Mouse (Mus musculus): ENCODE data around the gene Pygo2. TPM values are rescaled to one million over a fixed set of nuclear protein-coding genes. Genes with fewer than 3 reads are reported as not detected.

Pygo2 gene
- polyA plus RNA-seq, 2 experiments, result 58.3 to 83.4 TPM

DNA sequence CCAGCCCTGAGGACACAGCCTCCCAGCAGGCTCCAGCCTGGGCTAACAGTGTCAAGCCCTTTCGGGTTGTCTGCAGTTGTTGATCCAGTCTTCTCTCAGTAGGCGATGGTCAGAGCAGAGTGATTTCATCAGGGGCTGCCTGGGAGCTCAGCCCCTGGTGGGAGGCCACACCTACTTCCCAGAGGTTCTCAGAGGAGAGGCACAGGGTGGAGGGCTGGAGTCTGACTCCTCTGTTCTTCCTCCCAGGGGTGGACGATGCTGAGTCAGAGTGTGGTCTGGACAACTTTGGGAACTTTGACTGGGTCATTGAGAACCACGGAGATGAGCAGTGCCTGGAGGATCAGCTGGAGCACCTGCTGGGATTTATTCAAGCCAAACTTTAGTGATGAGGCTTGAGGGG is 38.3 kb downstream of the Pygo2 start:
- no peak overlapping the region for H3K4me2 ChIP-seq (replicated peaks; ENCODE audit: low read depth, low read length, severe bottlenecking)
- H3K9me3 ChIP-seq (ENCODE audit: control insufficient read depth, low read length), result no peaks in the 10 kb centered on the region
- no peak for TF ChIP-seq POLR2A (IDR thresholded peaks at IDR 0.05; ENCODE audit: borderline replicate concordance, extremely low read depth, insufficient read depth, insufficient read length)
- no peaks in the 10 kb centered on the region for H3K4me1 ChIP-seq (ENCODE audit: control insufficient read depth, insufficient read depth, low read length)
- no peak overlapping the region for H3K4me3 ChIP-seq (replicated peaks; ENCODE audit: low read length)
- 61% methylated on average over 4 of the region's 4 CpGs for WGBS
- no peaks in the 10 kb centered on the region for H3K27me3 ChIP-seq (ENCODE audit: control insufficient read depth, insufficient read depth, low read length)
- H3K9ac ChIP-seq (ENCODE audit: low read depth, low read length, severe bottlenecking), result no peak overlapping the region
- H3K36me3 ChIP-seq (ENCODE audit: control insufficient read depth, insufficient read depth, low read length), result peaks cover 20% of the 10 kb centered on the region
- no peak for DNase-seq (ENCODE audit: low spot score)
- no peak overlapping the region for H3K27ac ChIP-seq (replicated peaks; ENCODE audit: low read depth, low read length)
- ATAC-seq (ENCODE audit: low FRiP score, low read depth), result no peak

- no peaks in the 10 kb centered on the region for H3K9me3 ChIP-seq (ENCODE audit: control insufficient read depth, low read length)
- H3K36me3 ChIP-seq (ENCODE audit: control insufficient read depth, insufficient read depth, low read length), result peaks cover 20% of the 10 kb centered on the region
- no peaks in the 10 kb centered on the region for H3K27me3 ChIP-seq (ENCODE audit: control insufficient read depth, insufficient read depth, low read length)
- DNase-seq (ENCODE audit: low spot score), result no peak
- H3K4me1 ChIP-seq (ENCODE audit: control insufficient read depth, insufficient read depth, low read length), result no peaks in the 10 kb centered on the region
- no peak for TF ChIP-seq POLR2A (IDR thresholded peaks at IDR 0.05; ENCODE audit: borderline replicate concordance, extremely low read depth, insufficient read depth, insufficient read length)
- ATAC-seq (ENCODE audit: low FRiP score, low read depth), result no peak
- WGBS, result 77% methylated on average over 7 of the region's 7 CpGs
- no peak overlapping the region for H3K4me2 ChIP-seq (replicated peaks; ENCODE audit: low read depth, low read length, severe bottlenecking)
- H3K27ac ChIP-seq (replicated peaks; ENCODE audit: low read depth, low read length), result no peak overlapping the region
- no peak overlapping the region for H3K4me3 ChIP-seq (replicated peaks; ENCODE audit: low read length)
- no peak overlapping the region for H3K9ac ChIP-seq (ENCODE audit: low read depth, low read length, severe bottlenecking)
Observed at GRCm38 (mm10) chr3:89472280-89472679, 42.3 kb downstream of the Pygo2 start.

DNA sequence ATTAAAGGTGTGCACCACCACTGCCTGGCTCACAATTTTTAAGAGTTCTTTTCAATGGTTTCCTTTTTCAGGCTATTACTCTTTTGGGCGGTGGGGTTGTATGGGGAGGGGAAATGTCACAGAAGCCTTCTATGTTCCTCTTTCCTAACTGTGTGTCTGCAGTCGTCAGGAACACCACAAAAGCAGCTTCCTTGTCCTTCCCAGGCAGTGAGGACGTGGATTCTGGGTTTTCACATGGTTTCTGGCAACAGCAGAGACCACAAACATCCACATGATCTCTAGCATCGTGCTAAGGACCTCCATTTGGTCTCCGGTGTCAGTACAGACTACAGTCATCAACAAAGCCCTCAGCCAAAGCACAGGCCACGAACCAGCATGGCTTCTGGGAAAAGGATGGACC is 43.8 kb downstream of the Pygo2 start:
- Histone ChIP-seq H3K4me3 (replicated peaks; ENCODE audit: low read length) (no peak overlapping the region), H3K9me3 (ENCODE audit: control insufficient read depth, low read length) (no peaks in the 10 kb centered on the region), H3K9ac (ENCODE audit: low read depth, low read length, severe bottlenecking) (no peak overlapping the region), H3K4me2 (replicated peaks; ENCODE audit: low read depth, low read length, severe bottlenecking) (no peak overlapping the region), H3K4me1 (ENCODE audit: control insufficient read depth, insufficient read depth, low read length) (no peaks in the 10 kb centered on the region), H3K27ac (replicated peaks; ENCODE audit: low read depth, low read length) (no peak overlapping the region), H3K27me3 (ENCODE audit: control insufficient read depth, insufficient read depth, low read length) (no peaks in the 10 kb centered on the region), H3K36me3 (ENCODE audit: control insufficient read depth, insufficient read depth, low read length) (peaks cover 9% of the 10 kb centered on the region; the same call in 1 of the 2 replicates)
- WGBS, result 70% methylated on average over 6 of the region's 6 CpGs
- TF ChIP-seq POLR2A (IDR thresholded peaks at IDR 0.05; ENCODE audit: borderline replicate concordance, extremely low read depth, insufficient read depth, insufficient read length), result no peak
- ATAC-seq (ENCODE audit: low FRiP score, low read depth), result no peak
- no peak for DNase-seq (ENCODE audit: low spot score)

- Histone ChIP-seq H3K4me3 (replicated peaks; ENCODE audit: low read length) (no peak overlapping the region), H3K4me1 (ENCODE audit: control insufficient read depth, insufficient read depth, low read length) (no peaks in the 10 kb centered on the region), H3K9ac (ENCODE audit: low read depth, low read length, severe bottlenecking) (no peak overlapping the region), H3K36me3 (ENCODE audit: control insufficient read depth, insufficient read depth, low read length) (no peaks in the 10 kb centered on the region), H3K9me3 (ENCODE audit: control insufficient read depth, low read length) (no peaks in the 10 kb centered on the region), H3K4me2 (replicated peaks; ENCODE audit: low read depth, low read length, severe bottlenecking) (no peak overlapping the region), H3K27me3 (ENCODE audit: control insufficient read depth, insufficient read depth, low read length) (no peaks in the 10 kb centered on the region), H3K27ac (replicated peaks; ENCODE audit: low read depth, low read length) (no peak overlapping the region)
- WGBS, result 83% methylated on average over 6 of the region's 6 CpGs
- DNase-seq (ENCODE audit: low spot score) (no peak), ATAC-seq (ENCODE audit: low FRiP score, low read depth) (no peak)
- TF ChIP-seq POLR2A (IDR thresholded peaks at IDR 0.05; ENCODE audit: borderline replicate concordance, extremely low read depth, insufficient read depth, insufficient read length), result no peak
Observed at GRCm38 (mm10) chr3:89479055-89479454, 49.0 kb downstream of the Pygo2 start.

GRCm38 (mm10) chr3:89481488-89481887 is 51.5 kb downstream of the Pygo2 start:
- H3K27ac ChIP-seq (replicated peaks; ENCODE audit: low read depth, low read length), result no peak overlapping the region
- H3K27me3 ChIP-seq (ENCODE audit: control insufficient read depth, insufficient read depth, low read length), result no peaks in the 10 kb centered on the region
- H3K4me3 ChIP-seq (replicated peaks; ENCODE audit: low read length), result no peak overlapping the region
- TF ChIP-seq POLR2A (IDR thresholded peaks at IDR 0.05; ENCODE audit: borderline replicate concordance, extremely low read depth, insufficient read depth, insufficient read length), result no peak
- ATAC-seq (ENCODE audit: low FRiP score, low read depth), result no peak
- WGBS, result 37% methylated on average over 2 of the region's 2 CpGs
- no peaks in the 10 kb centered on the region for H3K9me3 ChIP-seq (ENCODE audit: control insufficient read depth, low read length)
- H3K9ac ChIP-seq (ENCODE audit: low read depth, low read length, severe bottlenecking), result no peak overlapping the region
- no peaks in the 10 kb centered on the region for H3K36me3 ChIP-seq (ENCODE audit: control insufficient read depth, insufficient read depth, low read length)
- H3K4me2 ChIP-seq (replicated peaks; ENCODE audit: low read depth, low read length, severe bottlenecking), result no peak overlapping the region
- no peak for DNase-seq (ENCODE audit: low spot score)
- H3K4me1 ChIP-seq (ENCODE audit: control insufficient read depth, insufficient read depth, low read length), result no peaks in the 10 kb centered on the region

- H3K9ac ChIP-seq (ENCODE audit: low read depth, low read length, severe bottlenecking), result no peak overlapping the region
- 91% methylated on average over 5 of the region's 5 CpGs for WGBS
- no peaks in the 10 kb centered on the region for H3K36me3 ChIP-seq (ENCODE audit: control insufficient read depth, insufficient read depth, low read length)
- TF ChIP-seq POLR2A (IDR thresholded peaks at IDR 0.05; ENCODE audit: borderline replicate concordance, extremely low read depth, insufficient read depth, insufficient read length), result no peak
- H3K4me1 ChIP-seq (ENCODE audit: control insufficient read depth, insufficient read depth, low read length), result no peaks in the 10 kb centered on the region
- H3K27me3 ChIP-seq (ENCODE audit: control insufficient read depth, insufficient read depth, low read length), result no peaks in the 10 kb centered on the region
- DNase-seq (ENCODE audit: low spot score) (no peak), ATAC-seq (ENCODE audit: low FRiP score, low read depth) (no peak)
- no peaks in the 10 kb centered on the region for H3K9me3 ChIP-seq (ENCODE audit: control insufficient read depth, low read length)
- H3K27ac ChIP-seq (replicated peaks; ENCODE audit: low read depth, low read length), result no peak overlapping the region
- no peak overlapping the region for H3K4me3 ChIP-seq (replicated peaks; ENCODE audit: low read length)
- H3K4me2 ChIP-seq (replicated peaks; ENCODE audit: low read depth, low read length, severe bottlenecking), result no peak overlapping the region
Observed at GRCm38 (mm10) chr3:89482249-89482648, 52.2 kb downstream of the Pygo2 start.

Other genes starting within 250 kb of the Pygo2 start
- gene Fam189b, start 247.1 kb upstream of the Pygo2 start, polyA plus RNA-seq (2012; rRNA removed), result 95.5 and 124 TPM in 2 replicates
- gene Fam189b, start 247.1 kb upstream of the Pygo2 start, polyA plus RNA-seq (2014; fragmentation: Nextera tagmentation; extraction: Ambion mirVana), result 34.5 and 34.8 TPM in 2 replicates
- gene Gba, start 227.3 kb upstream of the Pygo2 start, polyA plus RNA-seq (2012; rRNA removed), result 51.2 and 68.0 TPM in 2 replicates
- 48.1 and 53.3 TPM in 2 replicates for gene Gba, start 227.3 kb upstream of the Pygo2 start, polyA plus RNA-seq (2014; fragmentation: Nextera tagmentation; extraction: Ambion mirVana)
- gene Thbs3, start 215.0 kb upstream of the Pygo2 start, polyA plus RNA-seq (2012; rRNA removed), result 229 and 244 TPM in 2 replicates
- gene Thbs3, start 215.0 kb upstream of the Pygo2 start, polyA plus RNA-seq (2014; fragmentation: Nextera tagmentation; extraction: Ambion mirVana), result 78.9 and 83.0 TPM in 2 replicates
- gene Mtx1, start 203.1 kb upstream of the Pygo2 start, polyA plus RNA-seq (2012; rRNA removed), result 196 and 211 TPM in 2 replicates
- gene Mtx1, start 203.1 kb upstream of the Pygo2 start, polyA plus RNA-seq (2014; fragmentation: Nextera tagmentation; extraction: Ambion mirVana), result 159 and 163 TPM in 2 replicates
- 5.6 and 7.0 TPM in 2 replicates for gene Muc1, start 201.2 kb upstream of the Pygo2 start, polyA plus RNA-seq (2012; rRNA removed)
- gene Muc1, start 201.2 kb upstream of the Pygo2 start, polyA plus RNA-seq (2014; fragmentation: Nextera tagmentation; extraction: Ambion mirVana), result 0.55 and 1.1 TPM in 2 replicates
- gene Krtcap2, start 184.2 kb upstream of the Pygo2 start, polyA plus RNA-seq (2012; rRNA removed), result 121 and 153 TPM in 2 replicates
- gene Krtcap2, start 184.2 kb upstream of the Pygo2 start, polyA plus RNA-seq (2014; fragmentation: Nextera tagmentation; extraction: Ambion mirVana), result 352 and 353 TPM in 2 replicates
- gene Trim46, start 183.9 kb upstream of the Pygo2 start, polyA plus RNA-seq (2012; rRNA removed), result 19.0 and 25.4 TPM in 2 replicates
- 3.9 and 4.7 TPM in 2 replicates for gene Trim46, start 183.9 kb upstream of the Pygo2 start, polyA plus RNA-seq (2014; fragmentation: Nextera tagmentation; extraction: Ambion mirVana)
- gene Dpm3, start 170.9 kb upstream of the Pygo2 start, polyA plus RNA-seq (2012; rRNA removed), result 313 and 432 TPM in 2 replicates
- gene Dpm3, start 170.9 kb upstream of the Pygo2 start, polyA plus RNA-seq (2014; fragmentation: Nextera tagmentation; extraction: Ambion mirVana), result 165 and 173 TPM in 2 replicates
- gene Slc50a1, start 159.6 kb upstream of the Pygo2 start, polyA plus RNA-seq (2012; rRNA removed), result 150 and 198 TPM in 2 replicates
- gene Slc50a1, start 159.6 kb upstream of the Pygo2 start, polyA plus RNA-seq (2014; fragmentation: Nextera tagmentation; extraction: Ambion mirVana), result 90.8 and 95.6 TPM in 2 replicates
- gene Efna1, start 149.1 kb upstream of the Pygo2 start, polyA plus RNA-seq (2012; rRNA removed), result 51.7 and 52.2 TPM in 2 replicates
- 42.2 and 48.1 TPM in 2 replicates for gene Efna1, start 149.1 kb upstream of the Pygo2 start, polyA plus RNA-seq (2014; fragmentation: Nextera tagmentation; extraction: Ambion mirVana)
- 38.1 and 48.5 TPM in 2 replicates for gene Efna3, start 107.2 kb upstream of the Pygo2 start, polyA plus RNA-seq (2012; rRNA removed)
- gene Efna3, start 107.2 kb upstream of the Pygo2 start, polyA plus RNA-seq (2014; fragmentation: Nextera tagmentation; extraction: Ambion mirVana), result 32.1 and 34.4 TPM in 2 replicates
- gene Efna4, start 92.2 kb upstream of the Pygo2 start, polyA plus RNA-seq (2012; rRNA removed), result 56.5 and 67.1 TPM in 2 replicates
- 32.0 and 34.2 TPM in 2 replicates for gene Efna4, start 92.2 kb upstream of the Pygo2 start, polyA plus RNA-seq (2014; fragmentation: Nextera tagmentation; extraction: Ambion mirVana)
- 80.4 and 97.6 TPM in 2 replicates for gene Adam15, start 80.2 kb upstream of the Pygo2 start, polyA plus RNA-seq (2012; rRNA removed)
- 45.9 and 48.2 TPM in 2 replicates for gene Adam15, start 80.2 kb upstream of the Pygo2 start, polyA plus RNA-seq (2014; fragmentation: Nextera tagmentation; extraction: Ambion mirVana)
- 0.63 and 1.1 TPM in 2 replicates for gene Dcst2, start 68.2 kb upstream of the Pygo2 start, polyA plus RNA-seq (2012; rRNA removed)
- 0.14 and 0.26 TPM in 2 replicates for gene Dcst2, start 68.2 kb upstream of the Pygo2 start, polyA plus RNA-seq (2014; fragmentation: Nextera tagmentation; extraction: Ambion mirVana)
- 0.11 and 0.17 TPM in 2 replicates for gene Dcst1, start 65.0 kb upstream of the Pygo2 start, polyA plus RNA-seq (2012; rRNA removed)
- gene Dcst1, start 65.0 kb upstream of the Pygo2 start, polyA plus RNA-seq (2014; fragmentation: Nextera tagmentation; extraction: Ambion mirVana), result 0.17 and 0.18 TPM in 2 replicates
- 13.4 and 14.7 TPM in 2 replicates for gene Zbtb7b, start 35.4 kb upstream of the Pygo2 start, polyA plus RNA-seq (2012; rRNA removed)
- 2.7 and 3.4 TPM in 2 replicates for gene Zbtb7b, start 35.4 kb upstream of the Pygo2 start, polyA plus RNA-seq (2014; fragmentation: Nextera tagmentation; extraction: Ambion mirVana)
- 2.4 and 2.8 TPM in 2 replicates for gene Lenep, start 27.4 kb upstream of the Pygo2 start, polyA plus RNA-seq (2012; rRNA removed)
- not detected in 2 replicates for gene Lenep, start 27.4 kb upstream of the Pygo2 start, polyA plus RNA-seq (2014; fragmentation: Nextera tagmentation; extraction: Ambion mirVana)
- gene Flad1, start 18.3 kb upstream of the Pygo2 start, polyA plus RNA-seq (2012; rRNA removed), result 32.8 and 36.0 TPM in 2 replicates
- 26.8 and 27.1 TPM in 2 replicates for gene Flad1, start 18.3 kb upstream of the Pygo2 start, polyA plus RNA-seq (2014; fragmentation: Nextera tagmentation; extraction: Ambion mirVana)
- gene Cks1b, start 11.8 kb upstream of the Pygo2 start, polyA plus RNA-seq (2012; rRNA removed), result 247 and 268 TPM in 2 replicates
- gene Cks1b, start 11.8 kb upstream of the Pygo2 start, polyA plus RNA-seq (2014; fragmentation: Nextera tagmentation; extraction: Ambion mirVana), result 473 and 476 TPM in 2 replicates
- gene Shc1, start 11.8 kb upstream of the Pygo2 start, polyA plus RNA-seq (2012; rRNA removed), result 134 and 166 TPM in 2 replicates
- gene Shc1, start 11.8 kb upstream of the Pygo2 start, polyA plus RNA-seq (2014; fragmentation: Nextera tagmentation; extraction: Ambion mirVana), result 72.5 and 80.0 TPM in 2 replicates
- gene Pbxip1, start 6.5 kb downstream of the Pygo2 start, polyA plus RNA-seq (2012; rRNA removed), result 31.4 and 32.8 TPM in 2 replicates
- gene Pbxip1, start 6.5 kb downstream of the Pygo2 start, polyA plus RNA-seq (2014; fragmentation: Nextera tagmentation; extraction: Ambion mirVana), result 17.9 and 21.2 TPM in 2 replicates
- 41.8 and 47.2 TPM in 2 replicates for gene Pmvk, start 24.3 kb downstream of the Pygo2 start, polyA plus RNA-seq (2012; rRNA removed)
- 46.5 and 52.3 TPM in 2 replicates for gene Pmvk, start 24.3 kb downstream of the Pygo2 start, polyA plus RNA-seq (2014; fragmentation: Nextera tagmentation; extraction: Ambion mirVana)
- 5.9 and 6.6 TPM in 2 replicates for gene Kcnn3, start 90.0 kb downstream of the Pygo2 start, polyA plus RNA-seq (2012; rRNA removed)
- gene Kcnn3, start 90.0 kb downstream of the Pygo2 start, polyA plus RNA-seq (2014; fragmentation: Nextera tagmentation; extraction: Ambion mirVana), result 4.1 and 5.0 TPM in 2 replicates